Mouse (Mus musculus): Measurements from ENCODE around the gene Npas3. TPM values are rescaled to one million over a fixed set of nuclear protein-coding genes. Genes with fewer than 3 reads are reported as not detected.

Npas3 gene
- polyA plus RNA-seq, 1 experiment from 2014 or later, result 23.2 TPM

GRCm38 (mm10) chr12:53421701-53422100 lies 173.2 kb downstream of the Npas3 start:
- Histone ChIP-seq H3K4me2 (no peak overlapping the region), H3K4me1 (peaks cover 8% of the 10 kb centered on the region; the same call in 1 of the 2 replicates), H3K27ac (replicated peaks) (no peak overlapping the region), H3K4me3 (replicated peaks) (no peak overlapping the region), H3K9ac (replicated peaks) (no peak overlapping the region), H3K9me3 (replicated peaks) (no peaks in the 10 kb centered on the region), H3K36me3 (no peaks in the 10 kb centered on the region), H3K27me3 (replicated peaks) (no peaks in the 10 kb centered on the region)
- 62% methylated on average over 4 of the region's 4 CpGs for WGBS
- ATAC-seq (ENCODE audit: low FRiP score), result no peak

GRCm38 (mm10) chr12:53423631-53424030 lies 175.2 kb downstream of the Npas3 start:
- Histone ChIP-seq H3K4me3 (replicated peaks) (no peak overlapping the region), H3K36me3 (no peaks in the 10 kb centered on the region), H3K27ac (replicated peaks) (no peak overlapping the region), H3K4me2 (no peak overlapping the region), H3K9ac (replicated peaks) (no peak overlapping the region), H3K4me1 (peaks cover 11% of the 10 kb centered on the region; the same call in 1 of the 2 replicates), H3K9me3 (replicated peaks) (no peaks in the 10 kb centered on the region), H3K27me3 (replicated peaks) (no peaks in the 10 kb centered on the region)
- 85% methylated on average over 2 of the region's 2 CpGs for WGBS
- ATAC-seq (ENCODE audit: low FRiP score), result no peak

- Histone ChIP-seq H3K4me3 (replicated peaks) (no peak overlapping the region), H3K27ac (replicated peaks) (no peak overlapping the region), H3K27me3 (replicated peaks) (no peaks in the 10 kb centered on the region), H3K4me2 (no peak overlapping the region), H3K36me3 (no peaks in the 10 kb centered on the region), H3K9me3 (replicated peaks) (no peaks in the 10 kb centered on the region), H3K4me1 (peaks cover 11% of the 10 kb centered on the region; the same call in 1 of the 2 replicates), H3K9ac (replicated peaks) (no peak overlapping the region)
- no peak for ATAC-seq (ENCODE audit: low FRiP score)
- 92% methylated on average over 2 of the region's 2 CpGs for WGBS
These were observed 177.5 kb downstream of the Npas3 start for GRCm38 (mm10) chr12:53426006-53426405.

- ATAC-seq (ENCODE audit: low FRiP score), result no peak
- Histone ChIP-seq H3K36me3 (no peaks in the 10 kb centered on the region), H3K9ac (replicated peaks) (no peak overlapping the region), H3K27me3 (replicated peaks) (no peaks in the 10 kb centered on the region), H3K27ac (replicated peaks) (no peak overlapping the region), H3K9me3 (replicated peaks) (no peaks in the 10 kb centered on the region), H3K4me3 (replicated peaks) (no peak overlapping the region), H3K4me2 (no peak overlapping the region), H3K4me1 (peaks cover 8% of the 10 kb centered on the region; the same call in 1 of the 2 replicates)
- WGBS, result 56% methylated on average over 10 of the region's 10 CpGs
These were observed 178.7 kb downstream of the Npas3 start for GRCm38 (mm10) chr12:53427153-53427552.

- WGBS, result 78% methylated on average over 2 of the region's 2 CpGs
- Histone ChIP-seq H3K4me3 (replicated peaks) (no peak overlapping the region), H3K4me1 (peaks cover 21% of the 10 kb centered on the region; the same call in 1 of the 2 replicates), H3K27me3 (replicated peaks) (no peaks in the 10 kb centered on the region), H3K9ac (replicated peaks) (no peak overlapping the region), H3K36me3 (no peaks in the 10 kb centered on the region), H3K4me2 (no peak overlapping the region), H3K27ac (replicated peaks) (no peak overlapping the region), H3K9me3 (replicated peaks) (no peaks in the 10 kb centered on the region)
- no peak for ATAC-seq (ENCODE audit: low FRiP score)
These were observed 193.6 kb downstream of the Npas3 start for GRCm38 (mm10) chr12:53442029-53442428.

DNA sequence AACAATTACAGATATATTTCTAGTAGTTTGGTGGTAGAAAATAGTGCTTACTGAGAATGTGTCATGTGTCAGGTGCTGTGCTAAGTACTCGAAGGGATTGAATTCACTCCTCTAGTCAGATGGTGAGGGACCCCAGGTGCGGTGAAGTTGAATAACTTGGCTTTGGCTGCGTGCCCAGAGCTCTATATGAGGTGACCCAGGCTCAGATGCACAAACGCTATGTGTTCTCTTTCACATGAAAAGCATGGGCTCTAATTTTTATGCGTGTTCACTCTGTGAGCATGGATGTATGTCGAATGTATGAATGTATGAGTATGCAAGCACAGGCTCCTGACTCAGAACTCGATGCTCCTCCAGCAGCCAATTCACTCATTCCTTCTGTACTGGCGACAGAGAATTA lies 199.0 kb downstream of the Npas3 start:
- Histone ChIP-seq H3K36me3 (no peaks in the 10 kb centered on the region), H3K9me3 (replicated peaks) (no peaks in the 10 kb centered on the region), H3K4me3 (replicated peaks) (no peak overlapping the region), H3K27me3 (replicated peaks) (no peaks in the 10 kb centered on the region), H3K4me1 (peaks cover 33% of the 10 kb centered on the region; the same call in 1 of the 2 replicates), H3K9ac (replicated peaks) (no peak overlapping the region), H3K4me2 (no peak overlapping the region), H3K27ac (replicated peaks) (no peak overlapping the region; the same call in 1 of the 2 replicates)
- ATAC-seq (ENCODE audit: low FRiP score), result no peak
- 13% methylated on average over 8 of the region's 8 CpGs for WGBS

DNA sequence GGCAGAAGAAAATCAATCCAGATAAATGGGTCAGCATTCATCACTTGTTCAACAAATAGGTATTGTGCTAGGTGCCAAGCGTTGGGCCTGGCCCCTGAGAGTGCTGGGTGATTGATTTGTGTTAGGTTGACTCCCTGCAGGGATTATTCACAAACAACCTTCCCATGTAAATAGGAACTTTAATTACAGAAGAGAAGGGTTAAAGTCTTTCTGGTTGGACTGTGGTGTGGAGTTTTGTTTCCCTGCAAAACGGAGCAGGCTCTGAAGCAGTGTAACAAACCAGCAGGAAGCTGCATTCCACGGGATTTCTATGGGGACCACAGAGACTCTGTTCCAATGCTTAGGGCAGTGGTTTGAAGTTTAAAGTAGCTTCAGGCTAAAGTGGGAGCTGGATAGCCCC lies 199.6 kb downstream of the Npas3 start:
- Histone ChIP-seq H3K36me3 (no peaks in the 10 kb centered on the region), H3K9me3 (replicated peaks) (no peaks in the 10 kb centered on the region), H3K27me3 (replicated peaks) (no peaks in the 10 kb centered on the region), H3K4me3 (replicated peaks) (no peak overlapping the region), H3K27ac (replicated peaks) (peak overlapping the region; percentile 28; the same call in 1 of the 2 replicates), H3K4me2 (no peak overlapping the region), H3K9ac (replicated peaks) (no peak overlapping the region), H3K4me1 (peaks cover 33% of the 10 kb centered on the region; the same call in 1 of the 2 replicates)
- 8% methylated on average over 3 of the region's 3 CpGs for WGBS
- no peak; the same call in 1 of the 2 replicates for ATAC-seq (ENCODE audit: low FRiP score)

DNA sequence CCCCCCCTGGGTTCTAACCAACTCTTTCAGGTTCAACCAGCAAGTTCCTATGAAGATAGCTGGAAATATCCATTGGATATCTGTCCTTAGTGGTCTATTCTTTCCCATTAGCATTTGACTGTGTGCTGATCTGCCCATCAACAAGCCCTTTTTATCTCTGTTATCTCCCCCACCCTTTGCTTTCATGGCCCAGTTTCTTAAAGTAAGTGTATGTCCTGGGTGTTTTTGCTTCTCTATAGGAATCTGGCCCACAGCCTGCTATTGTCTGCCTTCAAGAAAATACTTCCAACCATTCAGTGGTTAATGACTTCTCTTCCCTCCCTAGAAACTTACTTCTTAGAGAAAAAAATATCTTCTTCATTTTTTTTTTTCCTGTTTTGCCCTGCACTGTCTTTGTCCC lies 219.1 kb downstream of the Npas3 start:
- Histone ChIP-seq H3K9ac (replicated peaks) (no peak overlapping the region), H3K4me2 (no peak overlapping the region), H3K4me3 (replicated peaks) (no peak overlapping the region), H3K27me3 (replicated peaks) (no peaks in the 10 kb centered on the region), H3K9me3 (replicated peaks) (no peaks in the 10 kb centered on the region), H3K4me1 (no peaks in the 10 kb centered on the region), H3K27ac (replicated peaks) (no peak overlapping the region), H3K36me3 (no peaks in the 10 kb centered on the region)
- ATAC-seq (ENCODE audit: low FRiP score), result no peak

DNA sequence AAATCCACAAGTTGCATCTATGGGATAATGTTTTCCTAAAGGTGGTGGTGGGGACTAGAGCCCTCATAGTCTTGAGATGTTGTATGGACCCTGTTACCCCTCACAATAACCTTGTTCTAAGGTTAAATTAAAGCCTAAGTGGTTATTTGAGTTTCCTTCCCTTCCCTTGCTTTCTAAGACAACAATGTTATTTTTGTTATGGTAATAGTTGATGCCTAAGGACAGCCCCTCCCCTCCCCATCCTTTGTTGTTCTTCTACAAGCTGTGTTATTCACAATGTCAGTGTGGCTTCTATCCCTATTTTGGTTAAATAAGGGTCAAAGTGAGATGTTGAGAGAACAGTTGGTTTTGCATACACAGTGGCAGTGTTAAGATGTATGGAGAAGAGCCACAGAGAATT lies 226.0 kb downstream of the Npas3 start:
- Histone ChIP-seq H3K9ac (replicated peaks) (no peak overlapping the region), H3K4me3 (replicated peaks) (no peak overlapping the region), H3K4me1 (0 out of 2 replicates have a peak, but pooled peaks cover 2% of the 10 kb centered on the region), H3K27ac (replicated peaks) (no peak overlapping the region), H3K36me3 (no peaks in the 10 kb centered on the region), H3K27me3 (replicated peaks) (no peaks in the 10 kb centered on the region), H3K4me2 (no peak overlapping the region), H3K9me3 (replicated peaks) (no peaks in the 10 kb centered on the region)
- no peak for ATAC-seq (ENCODE audit: low FRiP score)

DNA sequence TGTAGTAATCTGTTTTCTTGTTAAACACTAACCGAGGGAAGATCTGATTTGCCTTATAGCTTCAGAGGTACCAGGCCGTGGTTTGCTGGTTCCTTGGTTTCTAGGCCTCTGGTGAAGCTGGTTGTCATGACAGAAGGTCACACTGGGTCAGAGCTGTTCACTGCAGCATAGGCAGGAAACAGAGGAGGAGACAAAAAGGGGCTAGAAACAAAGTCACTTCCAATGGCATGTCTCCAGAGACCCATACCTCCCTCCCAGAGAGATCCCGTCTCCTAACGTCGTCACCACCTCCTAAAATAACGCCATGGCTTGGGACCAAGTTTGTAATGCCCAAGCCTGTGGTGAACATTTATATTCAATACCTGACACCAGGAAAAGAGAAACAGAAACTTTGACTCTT lies 236.4 kb downstream of the Npas3 start:
- Histone ChIP-seq H3K27me3 (replicated peaks) (no peaks in the 10 kb centered on the region), H3K4me3 (replicated peaks) (no peak overlapping the region), H3K36me3 (no peaks in the 10 kb centered on the region), H3K4me2 (no peak overlapping the region), H3K4me1 (no peaks in the 10 kb centered on the region), H3K27ac (replicated peaks) (no peak overlapping the region), H3K9ac (replicated peaks) (no peak overlapping the region), H3K9me3 (replicated peaks) (no peaks in the 10 kb centered on the region)
- 60% methylated on average over 6 of the region's 6 CpGs for WGBS
- ATAC-seq (ENCODE audit: low FRiP score), result no peak

DNA sequence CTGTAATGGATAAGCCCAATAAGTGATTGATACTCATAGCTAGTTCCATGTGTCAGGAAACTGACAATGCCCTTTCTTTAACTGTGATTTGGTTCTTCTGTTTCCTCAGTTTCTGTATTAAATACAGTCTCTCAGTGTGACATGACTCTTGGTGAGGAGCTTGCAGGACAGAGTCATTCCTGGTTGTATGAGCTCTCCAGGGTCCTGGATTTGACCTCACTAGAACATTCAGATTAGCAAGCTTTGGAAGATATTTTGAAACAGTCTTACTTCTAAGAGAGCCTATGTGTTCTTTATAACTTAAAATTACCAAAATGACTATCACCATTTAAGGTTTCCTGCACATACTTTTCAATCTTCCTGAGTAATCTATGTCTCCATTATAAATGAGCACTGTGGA lies 247.9 kb downstream of the Npas3 start:
- Histone ChIP-seq H3K36me3 (no peaks in the 10 kb centered on the region), H3K4me3 (replicated peaks) (no peak overlapping the region)

DNA sequence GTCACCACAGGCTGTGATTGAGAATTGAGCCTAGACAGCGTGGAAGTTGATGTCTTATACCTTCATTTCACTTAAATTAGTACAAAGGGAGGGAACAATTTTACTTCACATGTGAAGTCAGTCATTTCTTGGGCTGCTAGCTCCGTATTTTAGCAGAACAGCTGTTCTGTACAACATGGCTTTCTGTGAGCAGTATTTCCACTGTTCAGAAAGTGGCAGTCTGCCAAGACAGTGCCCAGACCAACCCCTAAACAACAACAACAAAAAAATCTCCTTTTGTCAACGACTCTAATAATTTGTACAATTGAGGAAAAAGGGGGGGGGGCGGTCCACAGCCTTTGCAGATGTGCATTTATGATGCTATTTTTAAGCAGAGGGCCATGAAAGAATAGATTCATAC lies 266.4 kb downstream of the Npas3 start:
- 53% methylated on average over 4 of the region's 4 CpGs for WGBS
- H3K4me1 ChIP-seq, result peaks cover 10% of the 10 kb centered on the region; the same call in 1 of the 2 replicates
- no peaks in the 10 kb centered on the region for H3K27me3 ChIP-seq (replicated peaks)
- no peak overlapping the region for H3K4me3 ChIP-seq (replicated peaks)
- H3K9ac ChIP-seq (replicated peaks), result no peak overlapping the region
- ATAC-seq (ENCODE audit: low FRiP score), result no peak
- H3K36me3 ChIP-seq, result no peaks in the 10 kb centered on the region
- peak overlapping the region; percentile 1; the same call in 1 of the 2 replicates for H3K27ac ChIP-seq (replicated peaks)
- no peaks in the 10 kb centered on the region for H3K9me3 ChIP-seq (replicated peaks)
- no peak overlapping the region for H3K4me2 ChIP-seq

More for the DNA sequence above, 247.9 kb downstream of the Npas3 start:
- no peak overlapping the region for H3K27ac ChIP-seq (replicated peaks)
- no peak overlapping the region for H3K4me2 ChIP-seq
- peaks cover 3% of the 10 kb centered on the region; the same call in 1 of the 2 replicates for H3K4me1 ChIP-seq
- no peaks in the 10 kb centered on the region for H3K27me3 ChIP-seq (replicated peaks)
- H3K9me3 ChIP-seq (replicated peaks), result no peaks in the 10 kb centered on the region
- no peak for ATAC-seq (ENCODE audit: low FRiP score)
- no peak overlapping the region for H3K9ac ChIP-seq (replicated peaks)

- Histone ChIP-seq H3K4me1 (peaks cover 18% of the 10 kb centered on the region; the same call in 1 of the 2 replicates), H3K4me3 (replicated peaks) (no peak overlapping the region), H3K4me2 (no peak overlapping the region), H3K27me3 (replicated peaks) (no peaks in the 10 kb centered on the region), H3K36me3 (no peaks in the 10 kb centered on the region), H3K9ac (replicated peaks) (no peak overlapping the region), H3K27ac (replicated peaks) (no peak overlapping the region), H3K9me3 (replicated peaks) (no peaks in the 10 kb centered on the region)
- WGBS, result 94% methylated on average over 4 of the region's 4 CpGs
- ATAC-seq (ENCODE audit: low FRiP score), result no peak
These were observed 271.1 kb downstream of the Npas3 start for GRCm38 (mm10) chr12:53519556-53519955.
